Mouse (Mus musculus) megakaryocyte-erythroid progenitor cell, adult 5-6 weeks (primary cell): Measurements from ENCODE around the gene Mkrn2os. TPM values are rescaled to one million over a fixed set of nuclear protein-coding genes. Genes with fewer than 3 reads are reported as not detected.

Experiments used
- total RNA-seq, 2 experiments: library from RNA; stranded (forward) in 1 of 2; stranded (reverse) in 1 of 2; fragments of 200-1000, 215-1000 nt in 1 of 2; fragments of >200 nt in 1 of 2; fragmentation: Nextera tagmentation in 1 of 2; gene quantifications; 2 replicates each; pipeline ENCODE4 v1.2.3; 2014 to 2017

The Mkrn2os gene
- total RNA-seq, 2 experiments from 2014 or later, result not detected

Other genes starting within 250 kb of the Mkrn2os start
- not detected in 2 replicates for gene Pparg, start 231.6 kb downstream of the Mkrn2os start, total RNA-seq (2014; fragmentation: Nextera tagmentation)
- not detected in 2 replicates for gene Pparg, start 231.6 kb downstream of the Mkrn2os start, total RNA-seq (2017)
- gene Tsen2, start 47.9 kb downstream of the Mkrn2os start, total RNA-seq (2014; fragmentation: Nextera tagmentation), result 18.7 and 27.8 TPM in 2 replicates
- 31.5 and 35.8 TPM in 2 replicates for gene Tsen2, start 47.9 kb downstream of the Mkrn2os start, total RNA-seq (2017)
- gene Mkrn2, start 9.3 kb upstream of the Mkrn2os start, total RNA-seq (2014; fragmentation: Nextera tagmentation), result 5.5 and 17.0 TPM in 2 replicates
- 14.7 and 26.0 TPM in 2 replicates for gene Mkrn2, start 9.3 kb upstream of the Mkrn2os start, total RNA-seq (2017)
- 112 and 136 TPM in 2 replicates for gene Raf1, start 84.1 kb upstream of the Mkrn2os start, total RNA-seq (2014; fragmentation: Nextera tagmentation)
- gene Raf1, start 84.1 kb upstream of the Mkrn2os start, total RNA-seq (2017), result 68.6 and 77.5 TPM in 2 replicates
- gene Tmem40, start 169.8 kb upstream of the Mkrn2os start, total RNA-seq (2014; fragmentation: Nextera tagmentation), result 27.1 and 36.9 TPM in 2 replicates
- 24.0 and 36.5 TPM in 2 replicates for gene Tmem40, start 169.8 kb upstream of the Mkrn2os start, total RNA-seq (2017)
- gene Cand2, start 182.0 kb upstream of the Mkrn2os start, total RNA-seq (2014; fragmentation: Nextera tagmentation), result 0.54 and 2.1 TPM in 2 replicates
- 0.72 and 0.89 TPM in 2 replicates for gene Cand2, start 182.0 kb upstream of the Mkrn2os start, total RNA-seq (2017)
- gene Rpl32, start 216.2 kb upstream of the Mkrn2os start, total RNA-seq (2014; fragmentation: Nextera tagmentation), result 5,043 and 6,230 TPM in 2 replicates
- gene Rpl32, start 216.2 kb upstream of the Mkrn2os start, total RNA-seq (2017), result 5,746 and 6,785 TPM in 2 replicates
- gene Efcab12, start 245.8 kb upstream of the Mkrn2os start, total RNA-seq (2014; fragmentation: Nextera tagmentation), result not detected in 2 replicates
- 0.05 TPM in 1 of 2 replicates, not detected in the other for gene Efcab12, start 245.8 kb upstream of the Mkrn2os start, total RNA-seq (2017)